Mouse (Mus musculus): ENCODE data around the gene Grasp. TPM values are rescaled to one million over a fixed set of nuclear protein-coding genes. Genes with fewer than 3 reads are reported as not detected.
A peak's percentile ranks its signal among the peaks of the same experiment; 100 is the strongest.

The Grasp gene
- polyA plus RNA-seq, 1 experiment from 2014 or later = 6.7 TPM

- H3K9ac ChIP-seq (ENCODE audit: low read length) = no peak overlapping the region
- no peaks in the 10 kb centered on the region for H3K9me3 ChIP-seq (ENCODE audit: control insufficient read depth, low read length)
- ATAC-seq (ENCODE audit: insufficient number of reproducible peaks, low FRiP score, low TSS enrichment, low read depth) (no peak), DNase-seq (ENCODE audit: low spot score) (no peak)
- H3K4me3 ChIP-seq (ENCODE audit: low read depth, low read length) = no peak overlapping the region
- 65% methylated on average over 13 of the region's 13 CpGs for WGBS
- H3K36me3 ChIP-seq (ENCODE audit: control insufficient read depth, insufficient read depth, low read length) = no peaks in the 10 kb centered on the region; the same call in 1 of the 2 replicates
- H3K27me3 ChIP-seq (ENCODE audit: control insufficient read depth, insufficient read depth, low read length) = no peaks in the 10 kb centered on the region
- H3K4me1 ChIP-seq (ENCODE audit: control insufficient read depth, insufficient read depth, low read length) = peaks cover 10% of the 10 kb centered on the region
- H3K4me2 ChIP-seq (ENCODE audit: low read depth, severe bottlenecking) = no peak overlapping the region
- 0 out of 2 replicates have a peak overlapping the region, but pooled peaks have one; percentile 53 for H3K27ac ChIP-seq (replicated peaks; ENCODE audit: low read depth, low read length)
Observed at GRCm38 (mm10) chr15:101260874-101261622, 37.1 kb downstream of the Grasp start.

- no peak for ATAC-seq (ENCODE audit: insufficient number of reproducible peaks, low FRiP score, low TSS enrichment, low read depth)
- Histone ChIP-seq H3K27me3 (ENCODE audit: control insufficient read depth, insufficient read depth, low read length) (peaks cover 9% of the 10 kb centered on the region; the same call in 1 of the 2 replicates), H3K4me3 (ENCODE audit: low read depth, low read length) (no peak overlapping the region), H3K27ac (replicated peaks; ENCODE audit: low read depth, low read length) (no peak overlapping the region), H3K9me3 (ENCODE audit: control insufficient read depth, low read length) (no peaks in the 10 kb centered on the region), H3K9ac (ENCODE audit: low read length) (no peak overlapping the region), H3K4me1 (ENCODE audit: control insufficient read depth, insufficient read depth, low read length) (peaks cover 17% of the 10 kb centered on the region), H3K4me2 (ENCODE audit: low read depth, severe bottlenecking) (no peak overlapping the region), H3K36me3 (ENCODE audit: control insufficient read depth, insufficient read depth, low read length) (no peaks in the 10 kb centered on the region)
- no peak for DNase-seq (ENCODE audit: low spot score)
- WGBS = 65% methylated on average over 5 of the region's 5 CpGs
Observed at GRCm38 (mm10) chr15:101262502-101262901, 38.5 kb downstream of the Grasp start.

DNA sequence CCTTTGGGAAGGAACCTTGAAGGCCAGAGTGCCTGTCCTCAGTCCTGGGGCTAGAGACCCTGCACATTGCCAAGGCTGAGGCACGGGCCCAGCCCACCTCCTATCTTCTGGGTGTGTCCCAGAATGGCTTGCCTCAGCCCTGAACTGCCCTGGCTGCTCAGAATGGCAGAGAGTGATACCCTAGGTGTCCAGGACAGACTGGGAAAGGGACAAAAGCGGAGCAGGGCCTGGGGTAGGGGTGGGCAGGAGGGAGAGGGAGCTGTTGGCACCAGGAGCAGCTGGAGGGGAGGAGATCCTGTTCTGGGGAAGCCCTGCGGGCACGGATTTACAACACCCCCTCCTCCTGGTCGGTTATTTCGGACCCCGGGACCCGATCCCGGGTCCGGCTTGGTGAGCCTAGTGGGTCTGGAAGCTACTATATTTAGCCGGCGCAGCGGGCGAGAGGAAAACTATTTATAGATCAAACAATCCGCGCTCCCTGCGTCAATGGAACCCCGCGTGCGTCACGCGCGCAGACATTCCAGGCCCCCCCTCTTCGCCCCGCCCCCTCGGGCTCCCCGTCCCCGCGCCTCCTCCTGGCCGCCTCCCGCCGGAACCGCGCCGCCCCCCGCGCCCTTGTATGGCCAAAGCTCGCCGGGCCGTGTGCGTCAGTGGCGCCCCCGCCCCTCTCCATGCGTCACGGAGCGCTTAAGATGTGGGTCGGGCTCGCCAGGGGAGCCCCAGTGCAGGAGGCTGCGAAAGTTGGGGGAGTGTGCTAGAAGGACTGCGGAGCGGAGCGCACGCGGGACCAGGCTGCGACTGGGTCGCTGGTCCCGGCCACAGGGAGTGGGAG, 42.4 kb downstream of the Grasp start:
- Histone ChIP-seq H3K27ac (replicated peaks; ENCODE audit: low read depth, low read length) (no peak overlapping the region), H3K9ac (ENCODE audit: low read length) (peak overlapping the region; percentile 72), H3K4me1 (ENCODE audit: control insufficient read depth, insufficient read depth, low read length) (peaks cover 21% of the 10 kb centered on the region), H3K27me3 (ENCODE audit: control insufficient read depth, insufficient read depth, low read length) (peaks cover 12% of the 10 kb centered on the region; the same call in 1 of the 2 replicates), H3K36me3 (ENCODE audit: control insufficient read depth, insufficient read depth, low read length) (no peaks in the 10 kb centered on the region), H3K9me3 (ENCODE audit: control insufficient read depth, low read length) (no peaks in the 10 kb centered on the region), H3K4me2 (ENCODE audit: low read depth, severe bottlenecking) (peak overlapping the region; percentile 94), H3K4me3 (ENCODE audit: low read depth, low read length) (peak overlapping the region; percentile 44)
- ATAC-seq (ENCODE audit: insufficient number of reproducible peaks, low FRiP score, low TSS enrichment, low read depth) = peak; percentile 80
- DNase-seq (ENCODE audit: low spot score) = peak; percentile 90
- 1% methylated on average over 55 of the region's 57 CpGs for WGBS

GRCm38 (mm10) chr15:101267053-101268032, 43.4 kb downstream of the Grasp start:
- ATAC-seq (ENCODE audit: insufficient number of reproducible peaks, low FRiP score, low TSS enrichment, low read depth) = no peak
- WGBS = 4% methylated on average over 25 of the region's 25 CpGs

GRCm38 (mm10) chr15:101270101-101270820, 46.3 kb downstream of the Grasp start:
- ATAC-seq (ENCODE audit: insufficient number of reproducible peaks, low FRiP score, low TSS enrichment, low read depth) = no peak
- no peaks in the 10 kb centered on the region for H3K9me3 ChIP-seq (ENCODE audit: control insufficient read depth, low read length)
- peaks cover 19% of the 10 kb centered on the region for H3K4me1 ChIP-seq (ENCODE audit: control insufficient read depth, insufficient read depth, low read length)
- peaks cover 12% of the 10 kb centered on the region; the same call in 1 of the 2 replicates for H3K27me3 ChIP-seq (ENCODE audit: control insufficient read depth, insufficient read depth, low read length)
- 88% methylated on average over 29 of the region's 29 CpGs for WGBS
- no peak overlapping the region for H3K9ac ChIP-seq (ENCODE audit: low read length)
- no peaks in the 10 kb centered on the region for H3K36me3 ChIP-seq (ENCODE audit: control insufficient read depth, insufficient read depth, low read length)
- no peak overlapping the region for H3K4me3 ChIP-seq (ENCODE audit: low read depth, low read length)
- H3K27ac ChIP-seq (replicated peaks; ENCODE audit: low read depth, low read length) = no peak overlapping the region
- no peak for DNase-seq (ENCODE audit: low spot score)
- H3K4me2 ChIP-seq (ENCODE audit: low read depth, severe bottlenecking) = no peak overlapping the region

More at GRCm38 (mm10) chr15:101267053-101268032, 43.4 kb downstream of the Grasp start:
- peak overlapping the region; percentile 44 for H3K4me3 ChIP-seq (ENCODE audit: low read depth, low read length)
- peaks cover 19% of the 10 kb centered on the region for H3K4me1 ChIP-seq (ENCODE audit: control insufficient read depth, insufficient read depth, low read length)
- no peaks in the 10 kb centered on the region for H3K9me3 ChIP-seq (ENCODE audit: control insufficient read depth, low read length)
- no peak overlapping the region for H3K27ac ChIP-seq (replicated peaks; ENCODE audit: low read depth, low read length)
- H3K4me2 ChIP-seq (ENCODE audit: low read depth, severe bottlenecking) = peak overlapping the region; percentile 94
- H3K9ac ChIP-seq (ENCODE audit: low read length) = peak overlapping the region; percentile 72
- no peak for DNase-seq (ENCODE audit: low spot score)
- H3K27me3 ChIP-seq (ENCODE audit: control insufficient read depth, insufficient read depth, low read length) = peaks cover 12% of the 10 kb centered on the region; the same call in 1 of the 2 replicates
- no peaks in the 10 kb centered on the region for H3K36me3 ChIP-seq (ENCODE audit: control insufficient read depth, insufficient read depth, low read length)

DNA sequence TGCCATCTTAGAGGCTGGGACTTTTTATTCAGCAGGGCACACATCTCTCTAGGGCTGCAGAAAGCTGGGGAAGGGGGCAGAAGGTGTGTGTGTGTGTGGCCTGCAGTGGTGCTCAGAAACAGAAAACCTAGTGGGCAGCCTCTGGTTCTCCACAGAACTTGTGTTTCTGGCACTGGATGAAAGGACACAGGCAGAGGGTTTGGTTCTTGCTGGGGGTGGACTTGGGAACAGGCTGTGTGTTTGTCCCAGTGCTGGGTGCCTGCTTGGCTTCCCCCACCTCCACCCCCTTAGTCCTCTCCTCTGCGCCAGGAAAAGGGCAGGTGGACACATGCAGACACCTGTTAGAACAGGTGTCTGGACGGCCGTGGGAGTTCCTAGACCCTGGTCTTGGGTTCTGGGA, 47.1 kb downstream of the Grasp start:
- ATAC-seq (ENCODE audit: insufficient number of reproducible peaks, low FRiP score, low TSS enrichment, low read depth) (no peak), DNase-seq (ENCODE audit: low spot score) (no peak)
- Histone ChIP-seq H3K4me1 (ENCODE audit: control insufficient read depth, insufficient read depth, low read length) (peaks cover 14% of the 10 kb centered on the region), H3K27ac (replicated peaks; ENCODE audit: low read depth, low read length) (no peak overlapping the region), H3K4me2 (ENCODE audit: low read depth, severe bottlenecking) (no peak overlapping the region), H3K4me3 (ENCODE audit: low read depth, low read length) (no peak overlapping the region), H3K27me3 (ENCODE audit: control insufficient read depth, insufficient read depth, low read length) (peaks cover 12% of the 10 kb centered on the region; the same call in 1 of the 2 replicates), H3K9ac (ENCODE audit: low read length) (no peak overlapping the region), H3K36me3 (ENCODE audit: control insufficient read depth, insufficient read depth, low read length) (no peaks in the 10 kb centered on the region), H3K9me3 (ENCODE audit: control insufficient read depth, low read length) (no peaks in the 10 kb centered on the region)
- 79% methylated on average over 3 of the region's 3 CpGs for WGBS

- Histone ChIP-seq H3K4me1 (ENCODE audit: control insufficient read depth, insufficient read depth, low read length) (peaks cover 12% of the 10 kb centered on the region; the same call in 1 of the 2 replicates), H3K9ac (ENCODE audit: low read length) (no peak overlapping the region), H3K36me3 (ENCODE audit: control insufficient read depth, insufficient read depth, low read length) (no peaks in the 10 kb centered on the region), H3K27me3 (ENCODE audit: control insufficient read depth, insufficient read depth, low read length) (peaks cover 12% of the 10 kb centered on the region; the same call in 1 of the 2 replicates), H3K27ac (replicated peaks; ENCODE audit: low read depth, low read length) (no peak overlapping the region), H3K9me3 (ENCODE audit: control insufficient read depth, low read length) (no peaks in the 10 kb centered on the region), H3K4me2 (ENCODE audit: low read depth, severe bottlenecking) (no peak overlapping the region), H3K4me3 (ENCODE audit: low read depth, low read length) (no peak overlapping the region)
- no peak for DNase-seq (ENCODE audit: low spot score)
- 90% methylated on average over 15 of the region's 15 CpGs for WGBS
- no peak for ATAC-seq (ENCODE audit: insufficient number of reproducible peaks, low FRiP score, low TSS enrichment, low read depth)
Observed at GRCm38 (mm10) chr15:101271513-101271912, 47.5 kb downstream of the Grasp start.

Measured in limb, embryonic 11.5 days (tissue).